8 mouse cellular contexts compared by ENCODE assay signal in the genomic region with DNA sequence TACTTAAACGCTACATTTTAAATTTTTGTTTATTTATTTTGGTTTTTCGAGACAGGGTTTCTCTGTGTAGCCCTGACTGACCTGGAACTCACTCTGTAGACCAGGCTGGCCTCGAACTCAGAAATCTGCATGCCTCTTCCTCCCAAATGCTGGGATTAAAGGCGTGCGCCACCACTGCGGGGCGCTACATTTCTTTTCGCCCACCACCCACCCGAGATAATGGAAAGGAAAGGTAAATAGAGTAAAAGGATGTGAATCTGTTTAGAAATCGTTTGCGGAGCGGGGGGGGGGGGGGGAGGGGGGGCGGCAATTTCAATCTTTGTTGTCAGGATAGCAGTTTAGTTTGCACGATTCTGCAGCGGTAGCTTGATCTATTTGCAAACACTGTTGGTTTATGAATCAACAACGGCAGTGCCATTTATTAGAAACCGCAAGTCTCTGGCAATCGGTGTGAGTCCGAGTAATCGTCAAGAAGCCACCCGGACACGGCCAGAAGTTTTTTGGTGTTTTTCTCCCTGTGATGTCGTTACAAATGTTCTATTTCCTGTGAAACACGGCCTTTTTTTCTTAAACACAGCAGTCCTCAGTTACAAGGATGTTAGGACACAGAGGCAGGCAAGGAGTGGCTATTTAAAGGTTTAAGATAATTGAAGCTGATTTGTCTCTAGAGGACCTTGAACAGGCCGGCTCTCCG. TPM values are rescaled to one million over a fixed set of nuclear protein-coding genes. Genes with fewer than 3 reads are reported as not detected.
A peak's percentile ranks its signal among the peaks of the same experiment; 100 is the strongest.
DNase-seq lines count a peak whose midpoint lies in the region; ATAC-seq lines count a peak whose summit lies in the region.

No protein-coding gene starts in this region.

- H3K9me3 ChIP-seq in heart, embryonic 14.5 days (ENCODE audit: control insufficient read depth, low read length): no peaks in the 10 kb centered on the region
- no peaks in the 10 kb centered on the region for H3K9me3 ChIP-seq in midbrain, embryonic 12.5 days

- peak overlapping the region; percentile 77 for H3K9ac ChIP-seq in heart, embryonic 14.5 days (ENCODE audit: low read length)
- peak overlapping the region; percentile 31; the same call in 1 of the 2 replicates for H3K9ac ChIP-seq in midbrain, embryonic 12.5 days (replicated peaks)

- peak overlapping the region; percentile 39 to 43 for H3K4me3 ChIP-seq in heart, embryonic 14.5 days (ENCODE audit: control insufficient read depth in 1 of 2, insufficient read depth in 1 of 2, low read depth in 1 of 2, low read length in 2 of 2)
- peak overlapping the region; percentile 34 for H3K4me3 ChIP-seq in midbrain, embryonic 12.5 days

- ATAC-seq in heart, embryonic 14.5 days (ENCODE audit: insufficient number of reproducible peaks, insufficient read depth, low FRiP score, low read depth): no peak; the same call in 1 of the 2 replicates
- ATAC-seq in midbrain, embryonic 12.5 days (ENCODE audit: low FRiP score, low read depth): no peak

- no peaks in the 10 kb centered on the region; the same call in 1 of the 2 replicates for H3K27me3 ChIP-seq in heart, embryonic 14.5 days (ENCODE audit: control insufficient read depth, insufficient read depth, low read length)
- H3K27me3 ChIP-seq in midbrain, embryonic 12.5 days: peaks cover 27% of the 10 kb centered on the region

- peaks cover 4 to 18% of the 10 kb centered on the region in 2 experiments for H3K4me1 ChIP-seq in heart, embryonic 14.5 days (ENCODE audit: control insufficient read depth in 2 of 2, insufficient read depth in 2 of 2, low read length in 2 of 2)
- H3K4me1 ChIP-seq in midbrain, embryonic 12.5 days: peaks cover 9% of the 10 kb centered on the region; the same call in 1 of the 2 replicates

- peak; percentile 17 for DNase-seq in right cerebral cortex, postnatal 25 days
- DNase-seq in right cerebral cortex, postnatal 10 days (ENCODE audit: low spot score in 2 of 2): no peak
- DNase-seq in cerebellum, postnatal 36 days: peak; percentile 50 to 52
- DNase-seq in kidney, postnatal 4 days: peak; percentile 45 to 58
- peak; percentile 54 for DNase-seq in testis, postnatal 10 days (ENCODE audit: low spot score)
- DNase-seq in adipocyte (ENCODE audit: low spot score): no peak

- peak overlapping the region; percentile 74 for H3K4me2 ChIP-seq in heart, embryonic 14.5 days (ENCODE audit: low read length)
- H3K4me2 ChIP-seq in midbrain, embryonic 12.5 days (replicated peaks): peak overlapping the region; percentile 55

- peak overlapping the region; percentile 94 to 97 for H3K27ac ChIP-seq in heart, embryonic 14.5 days (replicated peaks in 1 of 2; ENCODE audit: control insufficient read depth in 1 of 2, insufficient read depth in 1 of 2, low read depth in 2 of 2, low read length in 2 of 2)
- peak overlapping the region; percentile 83 for H3K27ac ChIP-seq in midbrain, embryonic 12.5 days (replicated peaks)

- no peaks in the 10 kb centered on the region for H3K36me3 ChIP-seq in heart, embryonic 14.5 days (ENCODE audit: control insufficient read depth, insufficient read depth, low read length)
- H3K36me3 ChIP-seq in midbrain, embryonic 12.5 days: no peaks in the 10 kb centered on the region

- WGBS in heart, embryonic 14.5 days: 4% methylated on average over 26 of the region's 26 CpGs
- WGBS in midbrain, embryonic 12.5 days: 3% methylated on average over 25 of the region's 26 CpGs

RNA-seq across cellular contexts. Expression of a gene that starts 35.6 kb away (rescaled TPM):
- polyA plus RNA-seq in heart, embryonic 14.5 days (2014; fragmentation: Nextera tagmentation; extraction: Ambion mirVana): 0.66 and 1.0 TPM in 2 replicates
- 0.26 TPM in 1 of 2 replicates, not detected in the other for polyA plus RNA-seq in midbrain, embryonic 12.5 days (2016; fragmentation: Nextera tagmentation; extraction: Ambion mirVana)

RNA-seq across cellular contexts. Expression of a gene that starts 37.2 kb away (rescaled TPM):
- 10.8 and 11.7 TPM in 2 replicates for polyA plus RNA-seq in heart, embryonic 14.5 days (2014; fragmentation: Nextera tagmentation; extraction: Ambion mirVana)
- polyA plus RNA-seq in midbrain, embryonic 12.5 days (2016; fragmentation: Nextera tagmentation; extraction: Ambion mirVana): 0.89 and 1.0 TPM in 2 replicates

Comparison
In these comparisons a context has a peak if more than half of its experiments do, and no peak if none do; other contexts are left out.
1. DNase-seq: peak in right cerebral cortex, postnatal 25 days (single experiment), cerebellum, postnatal 36 days (2 of 2), kidney, postnatal 4 days (2 of 2) and testis, postnatal 10 days (single experiment); none in right cerebral cortex, postnatal 10 days (0 of 2) and adipocyte (single experiment).